Mouse (Mus musculus) brain, embryonic 14.5 days (tissue): ENCODE measurements around the gene 1700093K21Rik. TPM values are rescaled to one million over a fixed set of nuclear protein-coding genes. Genes with fewer than 3 reads are reported as not detected.

ENCODE experiments used
- DNase-seq: peaks from one replicate; pipeline ENCODE4 v3.0.0-alpha.2; 2011; ENCODE audit warnings: low read depth
- CTCF ChIP-seq: fragments of 200-500 bp; IDR thresholded peaks from 2 replicates; pipeline ENCODE4 v1.5.1; 2012; ENCODE audit warnings: inconsistent platforms, mild to moderate bottlenecking, moderate library complexity, borderline replicate concordance; ENCODE audit not compliant: insufficient read depth, insufficient read length; ENCODE audit errors: extremely low read depth
- POLR2A ChIP-seq: fragments of 200-500 bp; IDR thresholded peaks from 2 replicates; pipeline ENCODE4 v1.6.1; 2012; ENCODE audit warnings: mild to moderate bottlenecking, inconsistent platforms, borderline replicate concordance; ENCODE audit not compliant: poor library complexity, insufficient read depth, insufficient read length, severe bottlenecking; ENCODE audit errors: extremely low read depth
- polyA plus RNA-seq: library from polyadenylated mRNA; depleted of rRNA; stranded (reverse); fragments of >200 nt; gene quantifications from 2 replicates; pipeline ENCODE4 v1.2.3, GENCODE M21; 2012; rRNA removed

1700093K21Rik gene
- polyA plus RNA-seq, 1 experiment = 0.74 TPM

- peak; percentile 25 for DNase-seq
- TF ChIP-seq POLR2A = no peak
- no peak for TF ChIP-seq CTCF
Measured at GRCm38 (mm10) chr11:23496661-23497060, 24.3 kb downstream of the 1700093K21Rik start.

GRCm38 (mm10) chr11:23495231-23495630 lies 25.7 kb downstream of the 1700093K21Rik start:
- no peak for DNase-seq
- TF ChIP-seq CTCF = no peak
- TF ChIP-seq POLR2A = no peak

DNA sequence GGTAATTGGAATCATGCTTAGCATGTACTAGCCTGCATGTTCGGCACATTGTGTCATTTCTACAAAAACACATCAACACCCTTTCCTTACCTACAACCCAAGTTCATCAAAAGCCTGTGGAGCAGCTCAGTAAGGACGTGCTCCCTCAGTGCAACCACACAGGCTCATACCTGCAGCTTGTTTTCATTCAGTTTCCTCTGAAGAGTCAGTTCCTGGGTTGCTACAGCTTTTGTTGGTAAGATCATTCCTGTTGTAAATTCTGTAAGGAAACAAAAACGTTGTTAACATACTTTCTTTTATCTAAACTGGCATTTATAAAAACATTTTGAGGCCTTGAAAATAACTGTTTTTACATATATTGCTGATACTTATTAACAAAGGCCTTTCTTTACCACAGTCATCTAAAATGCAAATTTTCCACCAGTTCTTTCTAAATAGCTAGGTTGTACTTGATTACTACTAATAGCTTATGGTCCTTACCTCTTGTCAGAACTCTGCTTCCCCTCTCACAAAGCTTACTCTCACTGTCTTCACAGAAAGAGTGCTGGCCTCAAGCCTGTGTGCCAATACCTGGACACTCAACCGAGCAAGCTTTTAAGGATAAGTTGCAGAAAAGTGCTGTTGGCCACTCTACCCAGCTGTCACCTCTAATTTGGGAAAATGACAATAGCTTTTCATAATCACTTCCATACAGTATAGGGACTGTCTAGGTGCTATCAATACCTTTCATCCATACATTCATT lies 28.7 kb downstream of the 1700093K21Rik start:
- TF ChIP-seq CTCF (no peak), POLR2A (no peak)
- DNase-seq = no peak

- TF ChIP-seq POLR2A (no peak), CTCF (no peak)
- DNase-seq = no peak
Measured at GRCm38 (mm10) chr11:23489955-23490354, 31.0 kb downstream of the 1700093K21Rik start.

Other genes starting within 250 kb of the 1700093K21Rik start
- gene Usp34, start 214.3 kb downstream of the 1700093K21Rik start, polyA plus RNA-seq = 41.8 and 57.6 TPM in 2 replicates
- 107 and 109 TPM in 2 replicates for gene Ahsa2, start 23.1 kb downstream of the 1700093K21Rik start, polyA plus RNA-seq
- gene 0610010F05Rik, start 112.5 kb upstream of the 1700093K21Rik start, polyA plus RNA-seq = 46.2 and 56.9 TPM in 2 replicates
- 11.6 and 12.6 TPM in 2 replicates for gene Pus10, start 144.5 kb upstream of the 1700093K21Rik start, polyA plus RNA-seq
- 15.5 and 17.6 TPM in 2 replicates for gene Pex13, start 144.8 kb upstream of the 1700093K21Rik start, polyA plus RNA-seq
- 0.55 and 0.88 TPM in 2 replicates for gene Rel, start 249.8 kb upstream of the 1700093K21Rik start, polyA plus RNA-seq